Mouse (Mus musculus) B cell, adult 67 days (primary cell): ENCODE data around the gene Fes. TPM values are rescaled to one million over a fixed set of nuclear protein-coding genes. Genes with fewer than 3 reads are reported as not detected.

Source experiments
- total RNA-seq, 2 experiments: library from RNA; stranded (reverse); gene quantifications; 4 replicates each; pipeline ENCODE4 v1.2.4; 2023

The Fes gene
- total RNA-seq = 10 to 100 TPM; 30.1 to 41.4 TPM

DNA sequence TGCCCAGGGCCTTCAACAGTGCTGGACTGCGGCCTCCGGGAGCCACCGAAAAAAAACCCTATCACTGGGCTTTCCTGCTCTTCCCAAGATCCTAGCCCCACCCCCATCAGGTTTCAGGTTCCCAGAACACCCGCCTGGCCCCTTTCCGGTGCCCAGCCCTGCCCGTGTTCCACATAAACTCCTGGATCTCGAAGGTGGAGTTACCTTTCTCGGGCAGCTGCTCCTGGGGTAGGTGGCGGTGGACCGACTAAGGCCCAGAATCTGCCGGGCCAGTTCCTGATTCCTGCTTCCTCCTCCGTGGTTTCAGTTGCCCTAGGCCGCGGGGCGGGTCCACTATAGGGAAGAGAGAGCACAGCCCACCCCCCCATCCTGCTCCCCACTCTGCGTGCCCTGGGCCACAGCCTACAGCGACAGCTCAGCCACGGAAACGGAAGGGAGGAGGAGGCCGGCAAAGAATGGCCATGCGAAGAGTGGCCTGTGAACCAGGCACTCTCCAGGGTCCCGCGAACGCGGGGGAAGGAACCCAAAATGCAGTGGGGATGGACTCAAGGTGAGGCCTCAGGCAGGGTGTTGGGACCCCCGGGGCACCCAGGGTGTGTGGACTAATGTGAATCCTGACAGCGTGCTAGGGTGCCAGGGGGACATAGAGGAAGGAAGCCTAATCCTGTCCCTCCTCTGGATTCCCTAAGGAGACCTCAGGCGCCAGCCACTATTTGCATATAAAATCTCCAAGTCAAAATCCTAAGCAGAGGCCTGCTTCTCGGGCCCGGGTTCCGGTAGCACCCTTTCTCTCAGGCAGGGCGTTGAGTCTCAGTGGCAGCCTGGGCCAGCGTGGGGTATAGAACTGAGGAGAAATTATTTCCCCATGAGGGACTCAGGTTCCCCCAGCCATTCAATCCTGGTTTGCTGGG lies at the start of gene Fes:
Gene Fes, minus strand, starts transcription at position 314 of the 911 bp plus-strand sequence.

DNA sequence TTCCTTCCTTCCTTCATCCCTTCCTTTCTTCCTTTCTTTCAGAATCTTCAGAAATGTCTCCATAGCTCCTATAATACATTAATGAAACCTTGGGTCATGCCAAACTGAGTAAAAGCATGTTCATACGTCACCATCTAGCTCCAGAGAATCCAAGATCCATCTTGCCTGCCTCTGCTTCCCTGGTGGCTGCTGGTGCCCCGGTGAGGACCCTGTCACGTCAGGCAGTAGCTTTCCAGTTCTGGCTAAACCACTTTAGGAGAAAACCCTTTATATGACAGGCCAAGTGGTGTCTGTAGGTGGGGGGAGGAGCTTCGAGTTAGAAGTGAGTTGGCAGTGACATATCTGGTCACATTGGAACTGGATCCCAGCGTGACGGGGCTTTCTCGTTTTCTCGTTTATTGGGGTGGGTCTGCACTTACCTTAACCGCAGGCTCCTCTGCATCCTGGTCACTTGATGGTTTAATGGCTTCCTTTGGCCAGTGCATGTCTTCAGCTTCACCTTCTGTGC lies 17.5 kb upstream of the Fes start, which contains the start of gene Furin:
Gene Furin, minus strand, starts transcription at position 249 of the 508 bp plus-strand sequence.

DNA sequence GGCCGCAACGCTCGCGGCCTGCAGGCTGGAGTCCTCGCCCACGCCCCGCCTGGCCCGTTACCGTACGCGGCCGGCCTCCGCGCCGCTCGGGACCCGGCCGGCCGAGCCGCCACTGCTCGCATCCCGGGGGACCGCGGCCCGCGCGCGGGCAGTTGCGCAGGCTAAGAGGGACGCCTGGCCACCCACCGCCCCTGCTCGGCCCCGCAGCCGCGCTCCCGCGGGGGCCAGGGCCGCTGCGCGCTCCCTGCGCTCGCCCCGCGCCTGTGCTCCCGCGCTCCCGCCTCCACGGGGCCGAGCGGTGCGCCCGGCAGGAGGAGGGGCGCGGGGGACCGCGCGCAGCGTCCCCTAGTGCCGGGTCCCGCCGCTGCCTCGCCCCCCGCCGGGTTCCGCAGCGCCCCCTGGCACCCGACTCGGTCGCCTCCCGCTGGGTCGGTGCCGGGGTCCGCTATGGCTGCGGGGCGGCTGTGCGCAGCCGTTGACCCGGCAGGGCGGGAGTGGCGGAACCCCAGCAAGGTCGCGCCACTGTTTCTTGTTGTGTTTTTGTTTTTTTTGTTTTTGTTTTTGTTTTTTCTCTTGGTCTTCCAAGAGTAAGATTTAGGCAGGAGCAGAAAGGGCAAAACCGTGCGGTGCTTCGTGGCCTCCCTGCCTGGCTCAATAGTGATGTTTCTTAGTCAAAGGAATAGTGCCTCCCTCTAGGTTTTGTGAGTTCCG lies 16.6 kb downstream of the Fes start, which contains the start of gene Man2a2:
Gene Man2a2, minus strand, starts transcription at position 335 of the 711 bp plus-strand sequence.

DNA sequence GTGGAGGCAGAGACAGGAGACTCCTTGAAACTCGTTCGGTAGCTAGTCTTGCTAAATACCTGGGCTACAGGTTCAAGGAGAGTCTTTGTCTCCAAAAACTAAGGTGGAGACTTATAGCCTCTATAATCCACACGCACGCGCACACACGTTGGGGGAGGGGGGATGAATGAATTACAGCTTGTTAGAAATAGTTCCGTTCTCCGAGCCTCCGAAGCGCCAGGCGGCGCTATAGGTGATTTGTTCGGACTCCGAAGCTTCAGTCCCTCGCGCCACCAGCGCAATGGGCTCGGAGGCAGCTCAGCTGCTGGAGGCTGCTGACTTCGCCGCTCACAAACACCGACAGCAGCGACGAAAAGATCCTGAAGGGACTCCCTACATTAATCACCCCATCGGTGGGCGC lies 44.9 kb downstream of the Fes start, which contains the start of gene Hddc3:
Gene Hddc3, plus strand, starts transcription at position 247 of the 400 bp plus-strand sequence.

DNA sequence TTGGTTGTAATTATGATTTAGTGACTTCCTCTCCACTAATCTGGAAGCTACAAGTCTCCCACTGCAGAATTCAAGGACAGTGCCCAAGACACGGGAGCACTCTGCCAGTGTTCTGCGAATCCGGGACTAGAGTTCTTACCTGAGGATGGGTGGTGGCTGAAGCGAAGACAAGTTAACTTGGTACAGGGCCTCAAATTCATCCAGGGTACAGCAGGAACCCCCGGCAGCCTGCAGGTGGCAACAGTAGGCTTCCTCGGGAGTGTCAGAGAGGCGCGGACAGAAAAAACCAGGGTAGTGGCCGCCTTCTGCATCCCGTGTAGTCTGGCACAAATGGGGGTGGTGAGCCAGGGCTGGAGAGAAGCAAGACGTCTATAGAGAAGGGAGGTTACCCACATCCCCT lies 47.0 kb downstream of the Fes start, which contains the start of gene Unc45a:
Gene Unc45a, minus strand, starts transcription at position 213 of the 400 bp plus-strand sequence.

Other genes starting within 250 kb of the Fes start
- 100 to 1,000 TPM; 172 to 180 TPM for gene Sema4b, start 201.1 kb downstream of the Fes start, total RNA-seq
- gene Cib1, start 155.1 kb downstream of the Fes start, total RNA-seq = 100 to 1,000 TPM; 103 to 112 TPM
- 10 to 100 TPM in 1 of 2 experiments, 1 to 10 TPM in 1; 6.9 to 11.5 TPM for gene Gdpgp1, start 155.1 kb downstream of the Fes start, total RNA-seq
- 1 to 10 TPM; 1.9 to 2.0 TPM for gene Ttll13, start 141.6 kb downstream of the Fes start, total RNA-seq
- gene Ngrn, start 126.7 kb downstream of the Fes start, total RNA-seq = 10 to 100 TPM; 19.2 to 23.1 TPM
- 10 to 100 TPM; 35.4 to 36.0 TPM for gene Vps33b, start 118.3 kb downstream of the Fes start, total RNA-seq
- gene Prc1, start 93.5 kb downstream of the Fes start, total RNA-seq = 1 to 10 TPM; 6.4 to 6.6 TPM
- gene Rccd1, start 63.5 kb downstream of the Fes start, total RNA-seq = 10 to 100 TPM; 32.9 to 35.2 TPM
- 10 to 100 TPM; 78.5 to 99.3 TPM for gene Unc45a, start 46.9 kb downstream of the Fes start, total RNA-seq
- 10 to 100 TPM; 10.4 to 31.2 TPM for gene Hddc3, start 44.8 kb downstream of the Fes start, total RNA-seq
- 100 to 1,000 TPM; 105 to 122 TPM for gene Man2a2, start 16.6 kb downstream of the Fes start, total RNA-seq
- gene Furin, start 17.5 kb upstream of the Fes start, total RNA-seq = 10 to 100 TPM; 59.5 to 68.3 TPM
- gene Blm, start 147.2 kb upstream of the Fes start, total RNA-seq = 10 to 100 TPM; 12.5 to 18.9 TPM